Mouse (Mus musculus) Patski (cell line): ENCODE measurements around the gene Elf5. TPM values are rescaled to one million over a fixed set of nuclear protein-coding genes. Genes with fewer than 3 reads are reported as not detected.

ENCODE experiments used
- ATAC-seq: fragments of 100-300 bp; one replicate; pipeline ENCODE4 v1.8.0; 2021
- CTCF ChIA-PET: fragments of 350-600 bp; sonication (Branson Sonifier 250); formaldehyde crosslinking; loops from one replicate; lab custom pipeline; 2022; ENCODE audit warnings: inconsistent platforms; lab: Charles Lee
- POLR2A ChIA-PET: fragments of 350-600 bp; sonication (Branson Sonifier 250); formaldehyde crosslinking; loops from one replicate; lab custom pipeline; 2022; ENCODE audit warnings: antibody characterized with exemption, inconsistent platforms; lab: Charles Lee
- DNase-seq: peaks from one replicate; pipeline ENCODE4 v3.0.0-alpha.2; 2011; ENCODE audit warnings: low read depth, low spot score
- H3K27me3 ChIP-seq: fragments of 371-371 bp; one replicate; pipeline ENCODE4 v1.5.1; 2021
- CTCF ChIP-seq: fragments of 100-300 bp; IDR thresholded peaks from one replicate; pipeline ENCODE4 v1.5.1; 2021
- in situ Hi-C: fragments of 300-500 bp; cut with MboI; formaldehyde crosslinking; loops from 3 replicates; pipeline ENCODE4 v1.11.1; 2018; ENCODE audit warnings: low pct_unique_long_range_greater_than_20kb, mixed read lengths
- polyA plus RNA-seq: library from polyadenylated mRNA; unstranded; gene quantifications from one replicate; pipeline ENCODE4 v1.2.3, GENCODE M21; 2021

The Elf5 gene
- polyA plus RNA-seq, 1 experiment from 2014 or later: not detected

DNA sequence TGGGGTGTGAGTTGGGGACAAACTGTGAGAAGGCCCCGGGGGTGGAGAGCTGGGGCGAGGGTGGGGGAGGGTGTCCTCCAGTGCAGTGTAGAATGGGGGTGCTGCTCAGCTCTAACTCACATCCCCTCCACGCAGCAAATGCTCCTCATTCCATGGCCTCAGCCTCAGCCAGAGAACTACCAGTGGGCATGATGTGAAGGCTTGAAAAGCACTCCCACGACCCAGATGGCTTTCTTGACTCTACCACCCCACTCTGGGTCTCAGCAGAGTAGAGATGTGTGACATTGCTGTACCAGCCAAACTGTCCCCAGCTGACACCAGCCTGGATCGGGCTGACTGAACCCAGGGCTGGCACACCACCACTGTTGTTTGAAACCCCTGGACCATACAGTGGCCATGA is 41.1 kb downstream of the Elf5 start:
- CTCF ChIA-PET: interaction anchor here (1.2 to 1.6 kb wide), 3 partner anchors 12 to 95 kb away, joined by 4 to 7 read pairs (median 5); no protein-coding TSS in a partner anchor

DNA sequence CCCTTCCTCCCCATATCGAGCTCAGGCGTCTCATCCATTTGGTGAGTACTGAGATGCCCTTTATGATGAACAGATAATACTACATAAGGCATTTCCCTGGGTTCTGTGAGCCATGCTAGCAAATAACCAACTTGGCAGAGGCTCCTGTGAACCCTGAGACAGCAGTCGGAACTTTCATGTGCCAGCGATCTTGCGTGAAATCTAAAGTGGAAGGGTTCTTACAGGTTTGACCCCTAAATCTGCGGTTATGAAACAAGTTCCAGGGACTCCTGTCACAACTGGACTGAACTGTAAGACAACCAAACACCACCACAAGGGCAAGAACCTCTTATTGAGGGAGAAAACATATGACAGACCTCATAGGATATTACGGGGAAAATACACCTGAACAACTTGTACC is 44.3 kb downstream of the Elf5 start:
- no peaks in the 10 kb centered on the region for H3K27me3 ChIP-seq
- ChIA-PET POLR2A (no interaction called here), CTCF (interaction anchor here (0.9 to 4.8 kb wide), 14 partner anchors 10 to 371 kb away, joined by 3 to 99 read pairs (median 5); partner anchors contain the start of gene Cat)
- in situ Hi-C loops: loop anchor here (5.0 kb wide), 1 partner anchor 92 kb away; no protein-coding TSS in a partner anchor
- DNase-seq: no peak
- TF ChIP-seq CTCF: no peak
- ATAC-seq: no peak

More for the DNA sequence above, 41.1 kb downstream of the Elf5 start:
- no peaks in the 10 kb centered on the region for H3K27me3 ChIP-seq
- no peak for DNase-seq
- no peak for ATAC-seq
- POLR2A ChIA-PET: no interaction called here
- in situ Hi-C loops: no loop called here
- TF ChIP-seq CTCF: no peak

DNA sequence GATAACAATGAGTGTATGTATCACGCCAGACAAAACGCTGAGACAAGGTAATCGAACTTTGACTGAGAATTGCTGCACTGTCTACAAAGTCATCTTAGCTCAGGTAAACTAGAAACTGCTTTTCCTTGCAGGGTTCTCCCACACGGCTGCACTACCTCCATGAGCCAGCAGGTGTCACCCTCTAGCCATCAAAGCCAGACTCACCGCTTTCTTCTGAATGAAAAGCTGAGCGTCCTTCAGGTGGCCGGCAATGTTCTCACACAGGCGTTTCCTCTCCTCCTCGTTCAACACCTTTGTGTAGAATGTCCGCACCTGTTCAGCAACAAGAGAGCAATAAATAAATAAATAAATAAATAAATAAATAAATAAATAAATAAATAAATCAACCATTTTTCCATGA is 45.2 kb downstream of the Elf5 start:
- TF ChIP-seq CTCF: peak; percentile 96
- in situ Hi-C loops: loop anchor here (5.0 kb wide), 1 partner anchor 91 kb away; no protein-coding TSS in a partner anchor
- POLR2A ChIA-PET: no interaction called here
- ATAC-seq: no peak
- no peaks in the 10 kb centered on the region for H3K27me3 ChIP-seq
- DNase-seq: peak; percentile 15
- CTCF ChIA-PET: interaction anchor here (0.6 to 4.8 kb wide), 25 partner anchors 9 to 372 kb away, joined by 3 to 99 read pairs (median 4); partner anchors contain the start of gene Cat

DNA sequence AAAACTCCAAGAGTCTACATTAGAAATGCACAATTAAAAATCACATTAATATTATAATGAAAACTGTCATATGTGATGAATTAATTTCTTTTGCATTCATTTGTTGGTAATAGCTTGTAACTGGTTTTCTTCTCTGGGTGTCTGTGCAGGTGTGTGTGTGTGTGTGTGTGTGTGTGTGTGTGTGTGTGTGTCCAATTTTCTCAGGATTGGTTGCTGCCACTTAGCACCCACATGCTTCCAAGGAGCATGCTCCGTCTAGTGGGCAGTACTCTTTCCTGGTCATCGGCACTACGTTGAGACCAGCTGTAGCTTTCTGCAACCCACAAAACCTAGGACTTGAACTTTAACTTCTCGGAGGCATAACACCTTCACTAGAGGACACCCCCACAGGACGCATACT is 45.6 kb downstream of the Elf5 start:
- CTCF ChIA-PET: interaction anchor here (0.9 to 4.8 kb wide), 22 partner anchors 9 to 270 kb away, joined by 3 to 99 read pairs (median 4); partner anchors contain the start of gene Cat
- in situ Hi-C loops: loop anchor here (5.0 kb wide), 1 partner anchor 90 kb away; no protein-coding TSS in a partner anchor
- ATAC-seq (no peak), DNase-seq (no peak)
- TF ChIP-seq CTCF: no peak
- no peaks in the 10 kb centered on the region for H3K27me3 ChIP-seq
- POLR2A ChIA-PET: no interaction called here

GRCm38 (mm10) chr2:103457628-103458027 is 46.1 kb downstream of the Elf5 start:
- TF ChIP-seq CTCF: no peak
- in situ Hi-C loops: loop anchor here (5.0 kb wide), 1 partner anchor 90 kb away; no protein-coding TSS in a partner anchor
- POLR2A ChIA-PET: interaction anchor here (0.7 kb wide), 1 partner anchor 28 kb away, joined by 4 read pairs; no protein-coding TSS in a partner anchor
- CTCF ChIA-PET: interaction anchor here (0.9 to 4.8 kb wide), 8 partner anchors 9 to 93 kb away, joined by 3 to 99 read pairs (median 4); partner anchors contain the start of gene Cat
- ATAC-seq: no peak
- no peaks in the 10 kb centered on the region for H3K27me3 ChIP-seq
- no peak for DNase-seq

GRCm38 (mm10) chr2:103459069-103459468 is 47.6 kb downstream of the Elf5 start:
- no peaks in the 10 kb centered on the region for H3K27me3 ChIP-seq
- TF ChIP-seq CTCF: no peak
- CTCF ChIA-PET: interaction anchor here (4.8 kb wide), 1 partner anchor 88 kb away, joined by 99 read pairs; no protein-coding TSS in a partner anchor
- POLR2A ChIA-PET: no interaction called here
- ATAC-seq (no peak), DNase-seq (no peak)
- in situ Hi-C loops: loop anchor here (5.0 kb wide), 1 partner anchor 88 kb away; no protein-coding TSS in a partner anchor

DNA sequence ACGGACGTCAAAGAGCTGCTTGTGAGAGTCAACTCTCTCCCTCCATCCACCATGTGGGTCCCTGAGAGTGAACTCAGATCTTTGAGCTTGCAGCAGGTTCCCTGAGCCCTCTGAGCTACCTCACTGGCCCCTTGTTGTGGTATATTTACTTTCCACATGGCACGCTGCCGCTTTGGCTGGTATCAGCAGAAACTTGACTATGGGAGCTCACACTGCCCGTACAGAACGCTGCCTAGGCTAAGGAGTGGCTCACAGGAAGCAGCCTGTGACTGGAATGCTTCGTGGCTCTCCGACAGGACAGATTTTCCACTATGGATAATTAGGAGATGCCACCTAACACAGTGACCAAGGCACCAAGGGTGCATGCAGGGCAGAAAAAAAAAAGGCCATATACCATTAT is 49.7 kb downstream of the Elf5 start:
- ChIA-PET POLR2A (no interaction called here), CTCF (interaction anchor here (1.1 to 3.8 kb wide), 4 partner anchors 21 to 85 kb away, joined by 3 to 30 read pairs (median 3); no protein-coding TSS in a partner anchor)
- ATAC-seq (no peak), DNase-seq (no peak)
- in situ Hi-C loops: no loop called here
- TF ChIP-seq CTCF: no peak
- no peaks in the 10 kb centered on the region for H3K27me3 ChIP-seq

DNA sequence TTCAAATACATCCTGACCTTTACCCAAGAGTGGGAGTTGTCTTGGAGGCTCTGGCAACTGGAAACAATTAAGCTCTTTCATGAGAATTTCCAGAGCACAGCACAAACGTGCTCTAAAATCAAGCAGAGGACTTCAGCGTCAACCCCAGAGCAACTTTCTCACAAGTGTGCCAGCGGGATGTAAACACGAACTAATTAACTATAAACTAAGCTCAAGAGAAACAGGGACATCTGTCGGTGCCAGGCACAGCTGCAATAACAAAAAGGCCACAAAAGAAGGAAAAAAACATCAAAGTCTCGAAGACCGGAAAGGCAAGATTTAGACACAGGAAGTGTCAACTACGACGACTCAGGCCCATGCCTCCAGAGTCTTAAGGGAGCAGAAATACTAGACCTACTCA is 50.3 kb downstream of the Elf5 start:
- no peak for ATAC-seq
- TF ChIP-seq CTCF: no peak
- POLR2A ChIA-PET: interaction anchor here (1.0 kb wide), 1 partner anchor 21 kb away, joined by 3 read pairs; no protein-coding TSS in a partner anchor
- no peaks in the 10 kb centered on the region for H3K27me3 ChIP-seq
- in situ Hi-C loops: no loop called here
- no peak for DNase-seq
- CTCF ChIA-PET: interaction anchor here (1.1 to 3.8 kb wide), 4 partner anchors 20 to 85 kb away, joined by 3 to 30 read pairs (median 3); no protein-coding TSS in a partner anchor

- TF ChIP-seq CTCF: no peak
Measured at GRCm38 (mm10) chr2:103462746-103463145, 51.3 kb downstream of the Elf5 start.

GRCm38 (mm10) chr2:103464524-103464923 is 53.0 kb downstream of the Elf5 start:
- DNase-seq: peak; percentile 39
- TF ChIP-seq CTCF: no peak
- ChIA-PET POLR2A (interaction anchor here (0.8 kb wide), 1 partner anchor 35 kb away, joined by 3 read pairs; no protein-coding TSS in a partner anchor), CTCF (interaction anchor here (0.9 to 4.3 kb wide), 3 partner anchors 15 to 82 kb away, joined by 3 to 16 read pairs (median 3); no protein-coding TSS in a partner anchor)
- no peaks in the 10 kb centered on the region for H3K27me3 ChIP-seq
- in situ Hi-C loops: no loop called here
- peak; percentile 57 for ATAC-seq

More at GRCm38 (mm10) chr2:103462746-103463145, 51.3 kb downstream of the Elf5 start:
- in situ Hi-C loops: no loop called here
- no peak for DNase-seq
- ATAC-seq: no peak
- no peaks in the 10 kb centered on the region for H3K27me3 ChIP-seq
- POLR2A ChIA-PET: interaction anchor here (1.0 kb wide), 1 partner anchor 20 kb away, joined by 3 read pairs; no protein-coding TSS in a partner anchor
- CTCF ChIA-PET: interaction anchor here (3.8 kb wide), 1 partner anchor 84 kb away, joined by 30 read pairs; no protein-coding TSS in a partner anchor
